Mouse (Mus musculus) heart, adult 2 months (tissue): ENCODE data around the gene Rilpl1.

ENCODE experiments used
- CTCF ChIP-seq: fragments of 200-600 bp; IDR thresholded peaks from 2 replicates; pipeline ENCODE4 v1.8.1; 2022; ENCODE audit warnings: antibody characterized with exemption, mild to moderate bottlenecking, moderate library complexity
- POLR2A ChIP-seq: fragments of 200-500 bp; IDR thresholded peaks from 2 replicates; pipeline ENCODE4 v1.6.1; 2011; ENCODE audit warnings: mild to moderate bottlenecking, low read depth, low read length, control low read depth; ENCODE audit not compliant: insufficient read depth

DNA sequence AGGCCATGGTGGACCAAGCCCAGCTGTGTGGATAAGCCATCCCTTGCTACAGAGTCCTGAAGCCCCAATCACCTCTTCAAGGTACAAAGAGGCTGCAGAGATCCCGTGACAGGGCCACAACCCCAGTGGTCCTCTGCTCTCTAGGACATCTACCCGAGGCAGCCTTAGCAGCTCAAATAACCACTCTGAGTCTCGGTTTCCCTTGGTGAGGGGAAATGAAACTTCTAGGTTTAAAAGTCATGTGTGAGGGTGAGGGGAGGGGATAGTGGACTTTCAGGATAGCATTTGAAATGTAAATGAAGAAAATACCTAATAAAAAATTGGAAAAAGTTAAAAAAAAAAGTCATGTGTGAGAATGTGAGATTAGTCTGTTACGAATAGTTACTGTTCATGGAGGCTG is 9.6 kb downstream of the Rilpl1 start:
- TF ChIP-seq POLR2A = no peak
- no peak for TF ChIP-seq CTCF
